Mouse (Mus musculus) G1E (cell line): ENCODE measurements around the gene Cand1.

ENCODE experiments used
- CTCF ChIP-seq: IDR thresholded peaks from 2 replicates; pipeline ENCODE4 v1.5.1; 2012; ENCODE audit warnings: low read depth, low read length, inconsistent platforms, mixed read lengths
- POLR2AphosphoS5 ChIP-seq: IDR thresholded peaks from 2 replicates; pipeline ENCODE4 v1.6.1; 2012; ENCODE audit warnings: low read depth, low read length, inconsistent platforms; ENCODE audit not compliant: insufficient replicate concordance
- TAL1 ChIP-seq: conservative IDR thresholded peaks from 2 replicates; pipeline ENCODE4 v1.6.1; 2012; ENCODE audit warnings: low read depth, low read length, inconsistent platforms, mixed read lengths

GRCm38 (mm10) chr10:119221631-119222030, 18.2 kb downstream of the Cand1 start:
- TF ChIP-seq CTCF (no peak), TAL1 (no peak), POLR2AphosphoS5 (no peak)
